Mouse (Mus musculus) heart, embryonic 11.5 days (tissue): Measurements from ENCODE around the gene Rpgr. TPM values are rescaled to one million over a fixed set of nuclear protein-coding genes. Genes with fewer than 3 reads are reported as not detected.

Source experiments
- ATAC-seq: fragments of 200-750 bp; cut with Nextera tagmentation; replicated peaks from 2 replicates; pipeline ENCODE4 v1.8.0; 2017; ENCODE audit warnings: moderate library complexity; ENCODE audit not compliant: insufficient number of reproducible peaks, low FRiP score, low TSS enrichment
- H3K27ac ChIP-seq: fragments of 300-500 bp; sonication (generic); 2 replicates; pipeline ENCODE4 v1.5.1; 2014; ENCODE audit warnings: mild to moderate bottlenecking, low read depth, low read length
- H3K27me3 ChIP-seq: fragments of 300-500 bp; sonication (generic); 2 replicates; pipeline ENCODE4 v1.6.1; 2014; ENCODE audit warnings: mild to moderate bottlenecking, low read length, mixed read lengths; ENCODE audit not compliant: control insufficient read depth, insufficient read depth
- H3K36me3 ChIP-seq: fragments of 300-500 bp; sonication (generic); 2 replicates; pipeline ENCODE4 v1.6.1; 2014; ENCODE audit warnings: mild to moderate bottlenecking, low read length, moderate library complexity, mixed read lengths; ENCODE audit not compliant: control insufficient read depth, insufficient read depth
- H3K4me1 ChIP-seq: fragments of 300-500 bp; sonication (generic); 2 replicates; pipeline ENCODE4 v1.6.1; 2014; ENCODE audit warnings: low read length; ENCODE audit not compliant: control insufficient read depth, insufficient read depth
- H3K4me2 ChIP-seq: fragments of 300-500 bp; sonication (generic); 2 replicates; pipeline ENCODE4 v1.6.1; 2014; ENCODE audit warnings: mild to moderate bottlenecking, moderate library complexity
- H3K4me3 ChIP-seq: fragments of 300-500 bp; sonication (generic); 2 replicates; pipeline ENCODE4 v1.5.1; 2014; ENCODE audit warnings: low read depth, low read length
- H3K9ac ChIP-seq: fragments of 300-500 bp; sonication (generic); 2 replicates; pipeline ENCODE4 v1.6.1; 2014; ENCODE audit warnings: mild to moderate bottlenecking, low read depth, low read length, moderate library complexity
- H3K9me3 ChIP-seq: fragments of 300-500 bp; sonication (generic); replicated peaks from 2 replicates; pipeline ENCODE4 v1.6.1; 2016; ENCODE audit warnings: low read length; ENCODE audit not compliant: control insufficient read depth
- WGBS: fragments of 180-500 bp; shearing (Covaris S2); extraction: QIAGEN DNeasy Blood & Tissue Kit; methylation state at CpG from one replicate; pipeline ENCODE4 v1.1.7; 2014; ENCODE audit not compliant: insufficient replicate concordance; 5-methylcytosine and 5-hydroxymethylcytosine counted together
- polyA plus RNA-seq: library from polyadenylated mRNA; unstranded; fragments of >200 nt; fragmentation: Nextera tagmentation; extraction: Ambion mirVana; gene quantifications from 2 replicates; pipeline ENCODE4 v1.2.1, GENCODE M21; 2014

Gene Rpgr
- polyA plus RNA-seq, 1 experiment from 2014 or later = 12.2 TPM

GRCm38 (mm10) chrX:10063781-10064180 is 152.9 kb downstream of the Rpgr start:
- Histone ChIP-seq H3K27ac (no peak overlapping the region), H3K9me3 (no peaks in the 10 kb centered on the region), H3K4me1 (no peaks in the 10 kb centered on the region), H3K4me3 (no peak overlapping the region), H3K27me3 (no peaks in the 10 kb centered on the region), H3K9ac (no peak overlapping the region), H3K36me3 (no peaks in the 10 kb centered on the region), H3K4me2 (no peak overlapping the region)
- no peak for ATAC-seq
- WGBS = 67% methylated on average over 1 of the region's 1 CpGs

GRCm38 (mm10) chrX:10063361-10063760 is 153.4 kb downstream of the Rpgr start:
- no peak overlapping the region for H3K4me3 ChIP-seq
- no peaks in the 10 kb centered on the region for H3K36me3 ChIP-seq
- no peaks in the 10 kb centered on the region for H3K27me3 ChIP-seq
- H3K4me2 ChIP-seq = no peak overlapping the region
- no peaks in the 10 kb centered on the region for H3K4me1 ChIP-seq
- 84% methylated on average over 2 of the region's 2 CpGs for WGBS
- no peak for ATAC-seq
- no peaks in the 10 kb centered on the region for H3K9me3 ChIP-seq
- no peak overlapping the region for H3K27ac ChIP-seq
- no peak overlapping the region for H3K9ac ChIP-seq

- Histone ChIP-seq H3K27ac (no peak overlapping the region), H3K9me3 (no peaks in the 10 kb centered on the region), H3K27me3 (no peaks in the 10 kb centered on the region), H3K36me3 (no peaks in the 10 kb centered on the region), H3K4me2 (no peak overlapping the region), H3K4me1 (no peaks in the 10 kb centered on the region), H3K9ac (no peak overlapping the region), H3K4me3 (no peak overlapping the region)
- 79% methylated on average over 4 of the region's 4 CpGs for WGBS
- ATAC-seq = no peak
Observed at GRCm38 (mm10) chrX:10062201-10062600, 154.5 kb downstream of the Rpgr start.

- Histone ChIP-seq H3K36me3 (no peaks in the 10 kb centered on the region), H3K9me3 (no peaks in the 10 kb centered on the region), H3K4me2 (no peak overlapping the region), H3K27ac (no peak overlapping the region), H3K4me1 (no peaks in the 10 kb centered on the region), H3K9ac (no peak overlapping the region), H3K4me3 (no peak overlapping the region), H3K27me3 (no peaks in the 10 kb centered on the region)
- ATAC-seq = no peak
Observed at GRCm38 (mm10) chrX:10034666-10035065, 182.1 kb downstream of the Rpgr start.

Other genes starting within 250 kb of the Rpgr start
- gene Srpx, start 99.2 kb downstream of the Rpgr start, polyA plus RNA-seq = 4.2 and 4.5 TPM in 2 replicates
- gene Otc, start 35.4 kb upstream of the Rpgr start, polyA plus RNA-seq = 0.21 TPM in 1 of 2 replicates, not detected in the other